Mouse (Mus musculus): ENCODE measurements around the gene Ahr. TPM values are rescaled to one million over a fixed set of nuclear protein-coding genes. Genes with fewer than 3 reads are reported as not detected.

Ahr gene
- polyA plus RNA-seq, 1 experiment, result not detected

- no peak overlapping the region for H3K4me3 ChIP-seq (ENCODE audit: insufficient read depth, low read depth, low read length)
- 81% methylated on average over 2 of the region's 2 CpGs for WGBS
- H3K4me1 ChIP-seq (ENCODE audit: control insufficient read depth, insufficient read depth, low read length), result no peaks in the 10 kb centered on the region
- no peak overlapping the region for H3K27ac ChIP-seq (ENCODE audit: insufficient read depth, low read depth, low read length)
- TF ChIP-seq CTCF (IDR thresholded peaks at IDR 0.05; ENCODE audit: insufficient read depth, low read depth, low read length) (no peak), POLR2A (IDR thresholded peaks at IDR 0.05; ENCODE audit: insufficient read depth, low read depth, low read length) (no peak)
Measured at GRCm38 (mm10) chr12:35514671-35515070, 20.2 kb downstream of the Ahr start.

DNA sequence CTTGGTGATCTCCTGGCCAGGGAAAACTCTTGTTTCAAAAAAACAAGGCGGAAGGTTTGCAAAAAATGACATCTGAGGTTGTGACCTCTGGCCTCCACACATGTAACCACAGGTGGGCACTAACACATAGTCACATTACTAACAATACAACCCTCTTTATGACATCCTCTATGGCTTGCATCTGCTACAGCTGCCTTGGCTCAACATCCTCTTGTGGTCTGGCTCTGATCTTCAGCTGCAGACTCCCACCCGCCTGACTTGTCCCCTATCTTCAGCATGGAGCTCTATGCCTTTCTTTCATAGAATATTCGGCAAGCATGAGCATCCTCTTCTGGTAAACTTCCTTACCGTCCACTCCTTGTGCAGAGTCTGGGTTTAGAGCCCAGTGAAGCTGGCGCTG lies 24.1 kb downstream of the Ahr start:
- Histone ChIP-seq H3K4me1 (ENCODE audit: control insufficient read depth, insufficient read depth, low read length) (no peaks in the 10 kb centered on the region), H3K27ac (ENCODE audit: insufficient read depth, low read depth, low read length) (no peak overlapping the region), H3K4me3 (ENCODE audit: insufficient read depth, low read depth, low read length) (no peak overlapping the region)
- 90% methylated on average over 5 of the region's 5 CpGs for WGBS
- TF ChIP-seq CTCF (IDR thresholded peaks at IDR 0.05; ENCODE audit: insufficient read depth, low read depth, low read length) (no peak), POLR2A (IDR thresholded peaks at IDR 0.05; ENCODE audit: insufficient read depth, low read depth, low read length) (no peak)

GRCm38 (mm10) chr12:35506383-35506782 lies 28.5 kb downstream of the Ahr start:
- Histone ChIP-seq H3K27ac (ENCODE audit: insufficient read depth, low read depth, low read length) (no peak overlapping the region), H3K4me1 (ENCODE audit: control insufficient read depth, insufficient read depth, low read length) (no peaks in the 10 kb centered on the region), H3K4me3 (ENCODE audit: insufficient read depth, low read depth, low read length) (no peak overlapping the region)
- TF ChIP-seq CTCF (IDR thresholded peaks at IDR 0.05; ENCODE audit: insufficient read depth, low read depth, low read length) (no peak), POLR2A (IDR thresholded peaks at IDR 0.05; ENCODE audit: insufficient read depth, low read depth, low read length) (no peak)
- 93% methylated on average over 2 of the region's 2 CpGs for WGBS

DNA sequence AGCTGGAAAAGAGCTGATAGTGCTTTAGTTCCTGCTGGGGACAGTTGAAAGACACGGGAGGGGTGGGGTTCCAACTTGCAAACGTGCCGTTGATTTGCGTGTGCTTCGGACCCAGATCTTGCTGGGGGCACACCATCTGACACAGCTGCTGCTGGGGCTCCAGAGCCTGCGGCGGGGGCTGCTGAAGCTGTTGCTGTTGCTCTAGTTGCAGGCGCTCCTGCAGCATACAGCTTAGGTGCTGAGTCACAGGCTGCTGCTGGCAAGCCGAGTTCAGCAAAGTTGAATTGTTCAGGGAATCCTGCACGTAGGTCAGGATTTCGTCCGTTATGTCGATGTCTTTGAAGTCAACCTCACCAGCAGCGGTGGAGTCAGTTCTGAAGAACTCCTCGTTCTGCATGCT lies 30.8 kb downstream of the Ahr start:
- no peak for TF ChIP-seq CTCF (IDR thresholded peaks at IDR 0.05; ENCODE audit: insufficient read depth, low read depth, low read length)
- no peak for TF ChIP-seq POLR2A (IDR thresholded peaks at IDR 0.05; ENCODE audit: insufficient read depth, low read depth, low read length)
- Histone ChIP-seq H3K4me1 (ENCODE audit: control insufficient read depth, insufficient read depth, low read length) (no peaks in the 10 kb centered on the region), H3K4me3 (ENCODE audit: insufficient read depth, low read depth, low read length) (no peak overlapping the region), H3K27ac (ENCODE audit: insufficient read depth, low read depth, low read length) (no peak overlapping the region)
- 89% methylated on average over 15 of the region's 15 CpGs for WGBS

- WGBS, result 91% methylated on average over 7 of the region's 7 CpGs
- H3K4me1 ChIP-seq (ENCODE audit: control insufficient read depth, insufficient read depth, low read length), result no peaks in the 10 kb centered on the region
Measured at GRCm38 (mm10) chr12:35503586-35503985, 31.3 kb downstream of the Ahr start.

GRCm38 (mm10) chr12:35501476-35501875 lies 33.4 kb downstream of the Ahr start:
- TF ChIP-seq POLR2A (IDR thresholded peaks at IDR 0.05; ENCODE audit: insufficient read depth, low read depth, low read length) (no peak), CTCF (IDR thresholded peaks at IDR 0.05; ENCODE audit: insufficient read depth, low read depth, low read length) (no peak)
- 42% methylated on average over 2 of the region's 2 CpGs for WGBS
- Histone ChIP-seq H3K4me1 (ENCODE audit: control insufficient read depth, insufficient read depth, low read length) (no peaks in the 10 kb centered on the region), H3K27ac (ENCODE audit: insufficient read depth, low read depth, low read length) (no peak overlapping the region), H3K4me3 (ENCODE audit: insufficient read depth, low read depth, low read length) (no peak overlapping the region)

More at GRCm38 (mm10) chr12:35503586-35503985, 31.3 kb downstream of the Ahr start:
- no peak overlapping the region for H3K27ac ChIP-seq (ENCODE audit: insufficient read depth, low read depth, low read length)
- H3K4me3 ChIP-seq (ENCODE audit: insufficient read depth, low read depth, low read length), result no peak overlapping the region
- TF ChIP-seq POLR2A (IDR thresholded peaks at IDR 0.05; ENCODE audit: insufficient read depth, low read depth, low read length), result no peak
- no peak for TF ChIP-seq CTCF (IDR thresholded peaks at IDR 0.05; ENCODE audit: insufficient read depth, low read depth, low read length)

DNA sequence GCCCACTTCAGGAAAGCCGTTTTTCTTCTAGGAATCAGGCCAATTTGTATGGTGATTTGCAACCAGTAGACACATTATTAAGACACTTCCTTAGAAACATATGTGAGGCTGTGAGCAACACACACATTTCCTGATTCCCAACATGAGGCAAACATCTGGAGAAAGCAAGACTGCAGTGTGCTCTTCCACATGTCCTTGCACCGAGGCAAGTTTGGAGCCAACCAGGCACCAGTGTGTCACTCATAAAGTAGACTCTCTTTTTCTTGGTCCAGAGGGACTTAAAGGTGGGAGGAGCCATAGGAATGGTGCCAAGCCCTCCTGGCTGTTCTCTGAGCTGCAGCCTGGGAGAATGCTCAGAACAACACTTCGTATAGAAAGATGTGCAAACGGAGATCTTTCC lies 39.6 kb downstream of the Ahr start:
- WGBS, result 61% methylated on average over 4 of the region's 4 CpGs
- Histone ChIP-seq H3K4me1 (ENCODE audit: control insufficient read depth, insufficient read depth, low read length) (no peaks in the 10 kb centered on the region), H3K27ac (ENCODE audit: insufficient read depth, low read depth, low read length) (no peak overlapping the region), H3K4me3 (ENCODE audit: insufficient read depth, low read depth, low read length) (no peak overlapping the region)
- TF ChIP-seq CTCF (IDR thresholded peaks at IDR 0.05; ENCODE audit: insufficient read depth, low read depth, low read length) (no peak), POLR2A (IDR thresholded peaks at IDR 0.05; ENCODE audit: insufficient read depth, low read depth, low read length) (no peak)

- H3K4me1 ChIP-seq (ENCODE audit: control insufficient read depth, insufficient read depth, low read length), result no peaks in the 10 kb centered on the region
- no peak overlapping the region for H3K27ac ChIP-seq (ENCODE audit: insufficient read depth, low read depth, low read length)
- TF ChIP-seq POLR2A (IDR thresholded peaks at IDR 0.05; ENCODE audit: insufficient read depth, low read depth, low read length) (no peak), CTCF (IDR thresholded peaks at IDR 0.05; ENCODE audit: insufficient read depth, low read depth, low read length) (no peak)
- 90% methylated on average over 2 of the region's 2 CpGs for WGBS
- no peak overlapping the region for H3K4me3 ChIP-seq (ENCODE audit: insufficient read depth, low read depth, low read length)
Measured at GRCm38 (mm10) chr12:35480764-35481163, 54.1 kb downstream of the Ahr start.

DNA sequence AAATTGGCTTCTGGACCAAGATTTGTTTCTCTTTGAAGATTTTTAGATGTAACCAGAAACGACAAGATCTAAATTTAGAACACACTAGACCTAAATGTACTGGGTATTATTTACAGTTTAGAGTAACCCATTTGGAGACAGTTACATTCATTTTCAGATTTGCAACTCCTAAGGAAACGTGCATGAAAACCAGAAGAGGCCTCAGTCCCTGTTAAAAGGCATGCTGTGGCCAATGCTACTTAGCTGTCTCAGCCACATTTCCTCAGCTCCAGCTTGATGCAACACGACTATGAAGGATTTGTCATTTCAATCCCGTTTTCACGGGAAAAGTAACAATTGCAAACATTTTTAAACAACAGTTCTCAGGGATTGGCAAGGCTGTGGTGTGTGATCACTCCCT lies 55.9 kb downstream of the Ahr start:
- no peak overlapping the region for H3K27ac ChIP-seq (ENCODE audit: insufficient read depth, low read depth, low read length)
- WGBS, result 69% methylated on average over 5 of the region's 5 CpGs
- no peak for TF ChIP-seq CTCF (IDR thresholded peaks at IDR 0.05; ENCODE audit: insufficient read depth, low read depth, low read length)
- TF ChIP-seq POLR2A (IDR thresholded peaks at IDR 0.05; ENCODE audit: insufficient read depth, low read depth, low read length), result no peak

GRCm38 (mm10) chr12:35463457-35463856 lies 71.4 kb downstream of the Ahr start:
- WGBS, result 100% methylated on average over 1 of the region's 1 CpGs

More for the DNA sequence above, 55.9 kb downstream of the Ahr start:
- Histone ChIP-seq H3K4me1 (ENCODE audit: control insufficient read depth, insufficient read depth, low read length) (no peaks in the 10 kb centered on the region), H3K4me3 (ENCODE audit: insufficient read depth, low read depth, low read length) (no peak overlapping the region)

More at GRCm38 (mm10) chr12:35463457-35463856, 71.4 kb downstream of the Ahr start:
- H3K4me3 ChIP-seq (ENCODE audit: insufficient read depth, low read depth, low read length), result no peak overlapping the region
- no peak overlapping the region for H3K27ac ChIP-seq (ENCODE audit: insufficient read depth, low read depth, low read length)
- no peak for TF ChIP-seq POLR2A (IDR thresholded peaks at IDR 0.05; ENCODE audit: insufficient read depth, low read depth, low read length)
- no peak for TF ChIP-seq CTCF (IDR thresholded peaks at IDR 0.05; ENCODE audit: insufficient read depth, low read depth, low read length)
- no peaks in the 10 kb centered on the region for H3K4me1 ChIP-seq (ENCODE audit: control insufficient read depth, insufficient read depth, low read length)

Data from olfactory bulb, adult 2 months (tissue).